Comparison of ENCODE assay signal across 24 mouse cellular contexts in the genomic region with DNA sequence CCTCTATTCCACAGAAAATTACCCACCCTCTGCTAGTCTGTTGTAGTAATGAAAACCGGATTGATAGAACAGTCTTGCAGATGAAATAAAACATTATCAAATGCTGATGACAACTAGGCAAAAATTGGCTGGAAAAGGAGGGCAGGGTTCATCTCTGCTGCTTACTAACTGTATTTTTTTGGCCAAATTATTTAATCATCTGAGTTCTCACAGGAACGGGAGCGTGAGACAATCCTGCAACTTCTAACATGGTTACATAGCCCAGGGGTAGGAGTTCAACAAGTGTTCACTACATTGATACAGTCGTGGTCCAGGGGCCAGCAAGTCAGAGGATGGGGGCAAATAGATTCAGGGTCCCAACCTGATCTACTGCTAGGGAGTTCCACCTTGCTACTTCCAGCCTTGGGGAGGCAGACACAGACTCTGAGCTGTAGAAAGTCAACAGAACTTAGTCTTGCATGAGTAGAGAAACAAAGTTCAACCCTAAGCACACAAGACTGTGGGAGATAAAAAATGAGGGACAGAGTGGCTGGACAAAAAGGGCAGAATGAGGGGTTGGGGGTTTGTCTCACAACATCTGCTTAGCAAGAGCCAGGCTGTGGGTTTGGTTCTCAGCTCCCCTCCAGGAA. TPM values are rescaled to one million over a fixed set of nuclear protein-coding genes. Genes with fewer than 3 reads are reported as not detected.
A peak's percentile ranks its signal among the peaks of the same experiment; 100 is the strongest.
DNase-seq lines count a peak whose midpoint lies in the region; ATAC-seq and TF ChIP-seq lines count a peak whose summit lies in the region.
"Had no signal": no experiment of that assay in that cellular context is flagged by ENCODE, and none has a peak within 500 bp of the region (broad histone marks: within the 10 kb centered on the region; RNA-seq: fewer than 3 reads in every experiment).

No protein-coding gene starts in this region.

- no peak for TF ChIP-seq CTCF in gastrocnemius, adult 2 months (IDR thresholded peaks at IDR 0.05)
- TF ChIP-seq CTCF in kidney, adult 2 months (conservative IDR thresholded peaks at IDR 0.05; ENCODE audit: insufficient read depth, insufficient read length, low read depth, low read length), result no peak
- no peak for TF ChIP-seq CTCF in stomach, postnatal 0 days (IDR thresholded peaks at IDR 0.05; ENCODE audit: low read depth)

- peaks cover 14% of the 10 kb centered on the region for H3K4me1 ChIP-seq in kidney, adult 2 months (ENCODE audit: control insufficient read depth, insufficient read depth, low read length)
- H3K4me1 ChIP-seq in liver, embryonic 16.5 days (ENCODE audit: control insufficient read depth, low read depth, low read length), result no peaks in the 10 kb centered on the region; the same call in 1 of the 2 replicates
- H3K4me1 ChIP-seq in stomach, postnatal 0 days (replicated peaks; ENCODE audit: control insufficient read depth, insufficient read depth), result no peaks in the 10 kb centered on the region
- H3K4me1 ChIP-seq in forebrain, embryonic 13.5 days, result no peaks in the 10 kb centered on the region
- H3K4me1 ChIP-seq: embryonic facial prominence, embryonic 12.5 days; forebrain, embryonic 12.5 days; heart, embryonic 10.5 days; heart, embryonic 15.5 days; hindbrain, embryonic 13.5 days had no signal

- H3K4me2 ChIP-seq in liver, embryonic 16.5 days (ENCODE audit: low read depth, low read length), result no peak overlapping the region
- no peak overlapping the region for H3K4me2 ChIP-seq in stomach, postnatal 0 days (replicated peaks; ENCODE audit: low read depth)
- H3K4me2 ChIP-seq in forebrain, embryonic 13.5 days, result no peak overlapping the region
- H3K4me2 ChIP-seq: embryonic facial prominence, embryonic 12.5 days; forebrain, embryonic 12.5 days; heart, embryonic 15.5 days; hindbrain, embryonic 13.5 days had no signal

- TF ChIP-seq EP300 in stomach, postnatal 0 days (optimal IDR thresholded peaks at IDR 0.05), result no peak

- H3K27me3 ChIP-seq in kidney, adult 2 months (replicated peaks; ENCODE audit: control insufficient read depth, insufficient read depth, low read length), result no peaks in the 10 kb centered on the region
- no peaks in the 10 kb centered on the region for H3K27me3 ChIP-seq in liver, embryonic 16.5 days (ENCODE audit: control insufficient read depth, insufficient read depth, low read depth, low read length)
- no peaks in the 10 kb centered on the region for H3K27me3 ChIP-seq in stomach, postnatal 0 days (ENCODE audit: control insufficient read depth, insufficient read depth, low read length)
- no peaks in the 10 kb centered on the region for H3K27me3 ChIP-seq in forebrain, embryonic 13.5 days
- H3K27me3 ChIP-seq: embryonic facial prominence, embryonic 12.5 days; forebrain, embryonic 12.5 days; heart, embryonic 15.5 days; hindbrain, embryonic 13.5 days had no signal

- peak; percentile 24; the same call in 1 of the 2 replicates for ATAC-seq in liver, embryonic 16.5 days (ENCODE audit: low read depth)
- ATAC-seq in stomach, postnatal 0 days (ENCODE audit: low FRiP score, low TSS enrichment), result peak; percentile 65
- ATAC-seq in forebrain, embryonic 13.5 days, result no peak
- ATAC-seq: CD4-positive, CD25-positive, alpha-beta regulatory T cell, adult 4 months; forebrain, postnatal 0 days; hindbrain, postnatal 0 days had no signal

- H3K27ac ChIP-seq in gastrocnemius, adult 2 months, result peak overlapping the region; percentile 1; the same call in 1 of the 2 replicates
- peak overlapping the region; percentile 94 for H3K27ac ChIP-seq in kidney, adult 2 months (ENCODE audit: insufficient read depth, low read depth, low read length)
- no peak overlapping the region for H3K27ac ChIP-seq in liver, embryonic 16.5 days (ENCODE audit: low read length)
- H3K27ac ChIP-seq in stomach, postnatal 0 days (replicated peaks), result no peak overlapping the region; the same call in 1 of the 2 replicates
- no peak overlapping the region for H3K27ac ChIP-seq in forebrain, embryonic 13.5 days
- H3K27ac ChIP-seq: embryonic facial prominence, embryonic 12.5 days; forebrain, embryonic 12.5 days; heart, embryonic 10.5 days; heart, embryonic 15.5 days; hindbrain, embryonic 13.5 days; hindbrain, postnatal 0 days had no signal

- H3K9ac ChIP-seq in liver, embryonic 16.5 days (ENCODE audit: low read depth, low read length), result no peak overlapping the region
- no peak overlapping the region for H3K9ac ChIP-seq in stomach, postnatal 0 days (ENCODE audit: low read length)
- H3K9ac ChIP-seq in forebrain, embryonic 13.5 days, result no peak overlapping the region
- H3K9ac ChIP-seq: embryonic facial prominence, embryonic 12.5 days; forebrain, embryonic 12.5 days; forebrain, postnatal 0 days; heart, embryonic 15.5 days; hindbrain, embryonic 13.5 days had no signal

- H3K9me3 ChIP-seq in liver, embryonic 16.5 days (replicated peaks; ENCODE audit: control insufficient read depth, low read length), result no peaks in the 10 kb centered on the region
- H3K9me3 ChIP-seq in stomach, postnatal 0 days (ENCODE audit: control insufficient read depth, low read length), result no peaks in the 10 kb centered on the region
- no peaks in the 10 kb centered on the region for H3K9me3 ChIP-seq in forebrain, embryonic 13.5 days (replicated peaks)
- H3K9me3 ChIP-seq: embryonic facial prominence, embryonic 12.5 days; forebrain, embryonic 12.5 days; G1E; heart, embryonic 10.5 days; heart, embryonic 15.5 days; hindbrain, embryonic 13.5 days had no signal

- H3K36me3 ChIP-seq in kidney, adult 2 months (ENCODE audit: control insufficient read depth, insufficient read depth, low read length), result no peaks in the 10 kb centered on the region
- H3K36me3 ChIP-seq in liver, embryonic 16.5 days (ENCODE audit: control insufficient read depth, insufficient read depth), result no peaks in the 10 kb centered on the region
- peaks cover 4% of the 10 kb centered on the region; the same call in 1 of the 2 replicates for H3K36me3 ChIP-seq in stomach, postnatal 0 days (ENCODE audit: control insufficient read depth, insufficient read depth, low read length)
- peaks cover 18% of the 10 kb centered on the region; the same call in 1 of the 2 replicates for H3K36me3 ChIP-seq in forebrain, embryonic 13.5 days (ENCODE audit: poor library complexity, severe bottlenecking)
- H3K36me3 ChIP-seq: heart, embryonic 15.5 days had no signal

- 52% methylated on average over 4 of the region's 4 CpGs for WGBS in kidney, adult 2 months
- WGBS in liver, embryonic 16.5 days (ENCODE audit: insufficient replicate concordance), result 61% methylated on average over 4 of the region's 4 CpGs
- WGBS in stomach, postnatal 0 days, result 82% methylated on average over 4 of the region's 4 CpGs
- WGBS in forebrain, embryonic 13.5 days, result 88% methylated on average over 4 of the region's 4 CpGs

- intact Hi-C loops in gastrocnemius, adult 2 months (cut with DNase I), result no loop called here

- TF ChIP-seq POLR2A in kidney, adult 2 months (IDR thresholded peaks at IDR 0.05; ENCODE audit: low read depth, low read length), result no peak

- no peak overlapping the region for H3K4me3 ChIP-seq in gastrocnemius, adult 2 months
- H3K4me3 ChIP-seq in kidney, adult 2 months (ENCODE audit: insufficient read depth, low read depth, low read length), result no peak overlapping the region
- no peak overlapping the region for H3K4me3 ChIP-seq in liver, embryonic 16.5 days (ENCODE audit: low read depth, low read length)
- H3K4me3 ChIP-seq in stomach, postnatal 0 days (ENCODE audit: low read depth, low read length), result no peak overlapping the region
- no peak overlapping the region for H3K4me3 ChIP-seq in forebrain, embryonic 13.5 days
- H3K4me3 ChIP-seq: embryonic facial prominence, embryonic 12.5 days; forebrain, embryonic 12.5 days; heart, embryonic 10.5 days; heart, embryonic 15.5 days; hindbrain, embryonic 13.5 days had no signal

- DNase-seq in gastrocnemius, adult 2 months, result no peak
- no peak for DNase-seq in gastrocnemius, postnatal 4 days (ENCODE audit: low spot score in 2 of 2)
- peak; percentile 56 for DNase-seq in kidney, adult 2 months
- DNase-seq in kidney, postnatal 14 days, result no peak
- DNase-seq in liver, result no peak
- DNase-seq in stomach, postnatal 0 days (ENCODE audit: low spot score), result no peak
- DNase-seq: adrenal gland, postnatal 10 days; B cell, adult 2 months; cerebellum, adult 11-12 months; cerebellum, adult 9-10 months; cerebellum, postnatal 25 days; forebrain, postnatal 0 days; gastrocnemius, postnatal 36 days; heart, postnatal 14 days had no signal

RNA-seq across cellular contexts. Expression of gene Elmod3, which starts 14.9 kb away (rescaled TPM):
- 1 to 10 TPM; 7.7 to 9.8 TPM for total RNA-seq in gastrocnemius, adult 2 months (2021)
- total RNA-seq in gastrocnemius, postnatal 4 days (2021), result 1 to 10 TPM; 8.1 to 8.8 TPM
- polyA plus RNA-seq in kidney, adult 2 months (2012; rRNA removed), result 43.0 and 43.4 TPM in 2 replicates
- polyA plus RNA-seq in liver, embryonic 16.5 days (2015; fragmentation: Nextera tagmentation; extraction: Ambion mirVana), result 4.5 and 4.7 TPM in 2 replicates
- polyA plus RNA-seq in stomach, postnatal 0 days (2015; fragmentation: Nextera tagmentation; extraction: Ambion mirVana), result 13.3 and 15.8 TPM in 2 replicates
- 14.1 and 14.8 TPM in 2 replicates for polyA plus RNA-seq in forebrain, embryonic 13.5 days (2015; fragmentation: Nextera tagmentation; extraction: Ambion mirVana)

RNA-seq across cellular contexts. Expression of gene Retsat, which starts 14.9 kb away (rescaled TPM):
- 10 to 100 TPM; 56.1 to 98.6 TPM for total RNA-seq in gastrocnemius, adult 2 months (2021)
- total RNA-seq in gastrocnemius, postnatal 4 days (2021), result 10 to 100 TPM; 42.6 to 49.5 TPM
- 237 and 272 TPM in 2 replicates for polyA plus RNA-seq in kidney, adult 2 months (2012; rRNA removed)
- polyA plus RNA-seq in liver, embryonic 16.5 days (2015; fragmentation: Nextera tagmentation; extraction: Ambion mirVana), result 17.6 and 21.5 TPM in 2 replicates
- 54.1 TPM in 2 replicates for polyA plus RNA-seq in stomach, postnatal 0 days (2015; fragmentation: Nextera tagmentation; extraction: Ambion mirVana)
- polyA plus RNA-seq in forebrain, embryonic 13.5 days (2015; fragmentation: Nextera tagmentation; extraction: Ambion mirVana), result 3.6 and 5.5 TPM in 2 replicates

RNA-seq across cellular contexts. Expression of gene Tgoln1, which starts 33.5 kb away (rescaled TPM):
- total RNA-seq in gastrocnemius, adult 2 months (2021), result 10 to 100 TPM; 23.2 to 29.0 TPM
- total RNA-seq in gastrocnemius, postnatal 4 days (2021), result 10 to 100 TPM; 26.5 to 27.9 TPM
- 101 and 118 TPM in 2 replicates for polyA plus RNA-seq in kidney, adult 2 months (2012; rRNA removed)
- 15.5 and 16.8 TPM in 2 replicates for polyA plus RNA-seq in liver, embryonic 16.5 days (2015; fragmentation: Nextera tagmentation; extraction: Ambion mirVana)
- polyA plus RNA-seq in stomach, postnatal 0 days (2015; fragmentation: Nextera tagmentation; extraction: Ambion mirVana), result 37.2 and 37.7 TPM in 2 replicates
- 28.8 and 32.0 TPM in 2 replicates for polyA plus RNA-seq in forebrain, embryonic 13.5 days (2015; fragmentation: Nextera tagmentation; extraction: Ambion mirVana)

RNA-seq across cellular contexts. Expression of gene Capg, which starts 39.1 kb away (rescaled TPM):
- total RNA-seq in gastrocnemius, adult 2 months (2021), result 1 to 10 TPM; 6.8 to 9.7 TPM
- 10 to 100 TPM; 15.8 to 16.6 TPM for total RNA-seq in gastrocnemius, postnatal 4 days (2021)
- 64.3 and 70.9 TPM in 2 replicates for polyA plus RNA-seq in kidney, adult 2 months (2012; rRNA removed)
- 18.8 and 20.3 TPM in 2 replicates for polyA plus RNA-seq in liver, embryonic 16.5 days (2015; fragmentation: Nextera tagmentation; extraction: Ambion mirVana)
- polyA plus RNA-seq in stomach, postnatal 0 days (2015; fragmentation: Nextera tagmentation; extraction: Ambion mirVana), result 120 and 130 TPM in 2 replicates
- 4.7 and 4.8 TPM in 2 replicates for polyA plus RNA-seq in forebrain, embryonic 13.5 days (2015; fragmentation: Nextera tagmentation; extraction: Ambion mirVana)

Comparison
In these comparisons a context has a peak if more than half of its experiments do, and no peak if none do; other contexts are left out.
1. H3K27ac ChIP-seq: peak in gastrocnemius, adult 2 months (single experiment) and kidney, adult 2 months (single experiment); none in liver, embryonic 16.5 days (single experiment), stomach, postnatal 0 days (single experiment) and forebrain, embryonic 13.5 days (single experiment).